Mouse (Mus musculus): ENCODE measurements around the gene Sin3a. TPM values are rescaled to one million over a fixed set of nuclear protein-coding genes. Genes with fewer than 3 reads are reported as not detected.

Gene Sin3a
- total and polyA plus RNA-seq, 3 experiments: 27.0 to 715 (median 47.5) TPM

DNA sequence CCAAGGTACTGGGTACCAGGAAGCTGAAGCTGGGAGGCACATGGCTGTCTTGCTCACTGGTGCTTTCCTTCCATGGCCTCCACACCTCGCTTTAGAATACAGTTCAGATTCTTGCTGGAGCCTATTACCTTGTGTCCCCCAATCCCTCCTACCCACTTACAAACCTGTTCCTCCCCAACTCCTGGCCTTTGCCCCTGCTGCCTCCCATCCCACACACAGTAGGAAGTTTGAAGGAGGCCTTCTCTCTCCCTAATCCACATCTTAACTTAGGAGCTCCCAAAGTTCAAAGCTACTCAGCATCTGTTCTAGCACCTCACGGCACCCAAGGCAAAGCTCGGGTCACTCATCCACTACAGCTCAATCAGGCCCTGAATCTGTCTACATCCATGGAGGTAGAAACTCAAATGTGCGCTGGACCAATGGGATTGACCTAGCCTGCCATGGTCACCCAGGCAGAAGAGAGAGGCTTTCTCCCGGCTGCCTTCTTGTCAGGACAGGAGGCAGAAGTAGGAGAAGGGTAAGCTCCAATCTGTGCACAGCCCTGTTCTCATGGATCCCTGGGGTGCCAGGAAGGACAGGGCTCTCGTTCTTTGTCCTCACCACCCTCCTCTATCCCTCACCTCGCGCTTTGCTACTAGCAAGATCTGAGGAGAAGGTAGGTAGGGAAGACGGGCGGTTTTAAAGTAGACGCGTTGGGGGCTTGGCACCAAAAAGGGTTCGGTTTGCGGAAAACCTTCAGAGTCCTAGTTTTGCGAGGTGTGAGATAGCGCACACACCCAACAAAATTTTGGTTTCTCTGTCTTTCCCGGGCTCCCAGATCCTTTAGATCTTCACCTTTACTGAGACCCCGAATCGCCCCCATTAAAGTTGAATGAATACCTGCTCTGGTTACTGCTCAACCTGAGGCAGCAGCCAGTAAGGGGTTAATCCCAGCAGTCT is 75.6 kb downstream of the Sin3a start:
- Histone ChIP-seq H3K4me1 (ENCODE audit: control insufficient read depth in 1 of 2, insufficient read depth in 2 of 2, low read length in 2 of 2) (no peaks in the 10 kb centered on the region; a peak in 1 of 4 replicates), H3K9ac (ENCODE audit: control insufficient read depth, low read depth, low read length, poor library complexity, severe bottlenecking) (peak overlapping the region; percentile 67), H3K27me3 (ENCODE audit: control insufficient read depth in 1 of 2, insufficient read depth in 2 of 2, low read length in 2 of 2) (no peaks in the 10 kb centered on the region), H3K36me3 (ENCODE audit: control insufficient read depth in 1 of 2, insufficient read depth in 2 of 2, low read length in 2 of 2) (no peaks in the 10 kb centered on the region; a peak in 1 of 4 replicates), H3K27ac (ENCODE audit: control insufficient read depth, low read depth, low read length) (no peak overlapping the region; the same call in 1 of the 2 replicates), H3K79me2 (ENCODE audit: control insufficient read depth, insufficient read depth, low read length, poor library complexity) (no peaks in the 10 kb centered on the region; the same call in 1 of the 2 replicates), H3K4me3 (ENCODE audit: control insufficient read depth in 1 of 2, insufficient read depth in 1 of 2, low read depth in 2 of 2, low read length in 2 of 2) (peak overlapping the region; percentile 60 to 67), H3K9me3 (replicated peaks; ENCODE audit: insufficient read depth, low read length) (no peaks in the 10 kb centered on the region)
- TF ChIP-seq USF1 (IDR thresholded peaks at IDR 0.05; ENCODE audit: low read depth, low read length) (no peak), ZKSCAN1 (IDR thresholded peaks at IDR 0.05; ENCODE audit: low read depth, low read length) (peak; percentile 7; the same call in 1 of the 2 replicates)
- no peak for DNase-seq (ENCODE audit: low read depth, low spot score)

DNA sequence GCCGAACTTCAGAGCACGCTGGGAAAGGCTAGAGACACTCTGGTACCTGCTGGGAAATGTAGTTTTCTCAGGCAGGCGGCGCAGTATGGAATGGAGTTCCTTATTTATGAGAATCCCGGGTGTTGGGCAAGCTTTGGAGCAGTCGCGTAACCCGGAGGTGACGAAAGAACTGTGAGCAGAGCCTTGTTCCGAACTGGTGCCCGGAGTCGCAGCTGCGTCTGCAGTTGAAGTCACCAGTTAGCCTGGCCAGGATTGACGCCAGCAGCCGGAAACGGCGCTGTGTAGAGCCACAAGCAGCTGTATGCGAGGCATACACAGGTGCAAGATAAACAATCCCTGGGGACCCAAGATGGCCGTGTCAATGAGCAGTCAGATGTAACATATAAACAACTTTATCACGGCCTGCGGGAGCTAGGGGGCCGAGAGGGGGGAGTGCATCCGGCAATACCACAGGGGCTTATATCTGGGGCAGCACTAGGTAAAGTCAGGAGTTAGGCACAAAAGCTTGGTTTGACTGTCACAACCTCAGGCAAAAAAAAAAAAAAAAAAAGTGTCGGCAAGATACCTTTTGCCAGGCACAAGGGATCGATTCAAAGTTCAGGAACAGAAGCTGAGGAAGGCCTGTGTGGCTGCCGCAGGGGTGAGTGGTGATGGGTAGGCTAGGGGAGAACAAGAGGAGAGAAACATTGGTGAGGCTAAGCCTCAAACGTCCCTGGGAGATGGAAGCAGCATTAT is 76.5 kb downstream of the Sin3a start, which contains the start of gene Neil1:
TSS of gene Neil1 (minus strand) at position 162 of the 735 bp plus-strand sequence.
- Histone ChIP-seq H3K27ac (ENCODE audit: control insufficient read depth, low read depth, low read length) (peak within 1 kb of the TSS; percentile 66), H3K4me3 (ENCODE audit: control insufficient read depth in 1 of 2, insufficient read depth in 1 of 2, low read depth in 2 of 2, low read length in 2 of 2) (peak within 1 kb of the TSS; percentile 60 to 67), H3K79me2 (ENCODE audit: control insufficient read depth, insufficient read depth, low read length, poor library complexity) (no peaks in the 10 kb centered on the region; the same call in 1 of the 2 replicates), H3K36me3 (ENCODE audit: control insufficient read depth in 1 of 2, insufficient read depth in 2 of 2, low read length in 2 of 2) (no peaks in the 10 kb centered on the region; a peak in 1 of 4 replicates), H3K9ac (ENCODE audit: control insufficient read depth, low read depth, low read length, poor library complexity, severe bottlenecking) (peak within 1 kb of the TSS; percentile 67), H3K27me3 (ENCODE audit: control insufficient read depth in 1 of 2, insufficient read depth in 2 of 2, low read length in 2 of 2) (no peaks in the 10 kb centered on the region), H3K9me3 (replicated peaks; ENCODE audit: insufficient read depth, low read length) (no peaks in the 10 kb centered on the region), H3K4me1 (ENCODE audit: control insufficient read depth in 1 of 2, insufficient read depth in 2 of 2, low read length in 2 of 2) (no peaks in the 10 kb centered on the region; a peak in 1 of 4 replicates)
- DNase-seq (ENCODE audit: low read depth, low spot score): peak; percentile 93
- TF ChIP-seq POLR2AphosphoS5 (IDR thresholded peaks at IDR 0.05; ENCODE audit: borderline replicate concordance, low read depth, low read length) (peak; percentile 40; the same call in 1 of the 2 replicates), TAL1 (IDR thresholded peaks at IDR 0.05; ENCODE audit: low read length) (peak; percentile 23; the same call in 1 of the 2 replicates), HCFC1 (IDR thresholded peaks at IDR 0.05; ENCODE audit: low read depth, low read length) (peak; percentile 97), MAZ (IDR thresholded peaks at IDR 0.05; ENCODE audit: low read depth, low read length) (peak; percentile 69; the same call in 1 of the 2 replicates), ETS1 (IDR thresholded peaks at IDR 0.05; ENCODE audit: low read depth, low read length) (peak; percentile 88), MAFK (IDR thresholded peaks at IDR 0.05; ENCODE audit: borderline replicate concordance, low read depth, low read length) (no peak), SIN3A (IDR thresholded peaks at IDR 0.05; ENCODE audit: low read length) (peak; percentile 96), SMC3 (IDR thresholded peaks at IDR 0.05; ENCODE audit: low read depth, low read length) (no peak), MXI1 (IDR thresholded peaks at IDR 0.05; ENCODE audit: low read depth, low read length) (peak; percentile 69), KAT2A (conservative IDR thresholded peaks at IDR 0.05; ENCODE audit: low read depth, low read length) (peak; percentile 90), RCOR1 (IDR thresholded peaks at IDR 0.05; ENCODE audit: low read depth, low read length) (0 out of 2 replicates have a peak, but pooled peaks have one; percentile 40), BHLHE40 (IDR thresholded peaks at IDR 0.05; ENCODE audit: borderline replicate concordance, low read depth, low read length) (no peak), MAX (IDR thresholded peaks at IDR 0.05; ENCODE audit: low read length) (peak; percentile 74; the same call in 1 of the 2 replicates), ZC3H11A (IDR thresholded peaks at IDR 0.05; ENCODE audit: low read depth, low read length) (0 out of 2 replicates have a peak, but pooled peaks have one; percentile 6), MYC (IDR thresholded peaks at IDR 0.05; ENCODE audit: low read depth, low read length) (peak; percentile 57), ZNF384 (IDR thresholded peaks at IDR 0.05; ENCODE audit: low read depth, low read length) (peak; percentile 84), NELFE (IDR thresholded peaks at IDR 0.05; ENCODE audit: low read depth, low read length) (peak; percentile 72; the same call in 1 of the 2 replicates), TCF12 (IDR thresholded peaks at IDR 0.05; ENCODE audit: low read depth, low read length) (peak; percentile 78), POLR2A (IDR thresholded peaks at IDR 0.05; ENCODE audit: control insufficient read depth in 1 of 2, insufficient read depth in 1 of 2, low read depth in 1 of 2, low read length in 2 of 2, poor library complexity in 1 of 2) (peak in 1 of 2 experiments; percentile 64; a peak in 2 of 4 replicates), NRF1 (IDR thresholded peaks at IDR 0.05; ENCODE audit: insufficient read depth, low read depth, low read length, poor library complexity, severe bottlenecking) (peak; percentile 11; the same call in 1 of the 2 replicates), E2F4 (IDR thresholded peaks at IDR 0.05; ENCODE audit: borderline replicate concordance, low read depth, low read length) (no peak), USF1 (IDR thresholded peaks at IDR 0.05; ENCODE audit: low read depth, low read length) (peak; percentile 29; the same call in 1 of the 2 replicates), TBP (IDR thresholded peaks at IDR 0.05; ENCODE audit: low read depth, low read length) (peak; percentile 60; the same call in 1 of the 2 replicates), ZMIZ1 (IDR thresholded peaks at IDR 0.05; ENCODE audit: low read depth, low read length) (peak; percentile 51; the same call in 1 of the 2 replicates), MYB (IDR thresholded peaks at IDR 0.05; ENCODE audit: low read depth, low read length) (no peak), EP300 (IDR thresholded peaks at IDR 0.05; ENCODE audit: low read depth in 1 of 2, low read length in 2 of 2) (peak in 1 of 2 experiments; percentile 41; a peak in 1 of 4 replicates)

Data from MEL (cell line).